Mouse (Mus musculus): ENCODE data around the gene Pip5kl1.

DNA sequence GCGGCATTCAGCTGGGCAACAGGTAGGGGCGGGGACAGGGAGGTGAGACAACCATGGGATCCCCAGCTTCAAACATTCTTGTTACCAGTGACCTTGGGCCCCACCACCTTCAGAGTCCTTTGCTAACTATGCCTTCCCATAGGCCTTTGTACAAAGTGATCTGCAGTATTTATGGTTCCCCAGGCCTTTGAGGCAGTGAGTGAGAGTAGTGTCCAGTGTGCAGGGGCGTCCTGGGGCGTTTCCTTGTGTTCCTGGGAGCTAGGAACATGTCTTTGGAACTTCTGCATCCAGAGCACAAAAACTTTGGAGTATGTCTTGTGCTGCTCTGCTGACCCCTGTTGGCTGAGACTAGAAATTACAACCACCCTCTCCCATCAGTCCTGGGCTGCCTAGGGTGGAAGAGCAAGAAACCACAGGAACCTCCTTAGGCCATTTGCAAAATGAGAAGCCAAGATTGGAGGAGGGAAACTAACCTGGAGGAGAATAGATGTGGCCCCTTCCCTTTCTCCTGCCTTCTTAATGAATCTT, 8.0 kb upstream of the Pip5kl1 start:
- TF ChIP-seq POLR2A (IDR thresholded peaks at IDR 0.05; ENCODE audit: insufficient read depth, low read depth, low read length) (no peak), CTCF (IDR thresholded peaks at IDR 0.05) (peak; percentile 92), EP300 (IDR thresholded peaks at IDR 0.05; ENCODE audit: insufficient read depth, low read depth, low read length) (peak; percentile 98)

All from heart, adult 2 months (tissue).